Mouse (Mus musculus) brown adipose tissue, adult 24 weeks (tissue): Measurements from ENCODE around the gene Ncoa6. TPM values are rescaled to one million over a fixed set of nuclear protein-coding genes. Genes with fewer than 3 reads are reported as not detected.

ENCODE experiments used
- H3K27ac ChIP-seq: fragments of 200-500 bp; replicated peaks from 2 replicates; pipeline ENCODE4 v1.5.1; 2012; ENCODE audit warnings: low read depth, mild to moderate bottlenecking, low read length
- H3K4me1 ChIP-seq: fragments of 200-500 bp; 2 replicates; pipeline ENCODE4 v1.6.1; 2012; ENCODE audit warnings: low read length, mixed read lengths; ENCODE audit not compliant: control insufficient read depth, insufficient read depth, insufficient read length
- H3K4me3 ChIP-seq: fragments of 200-500 bp; 2 replicates; pipeline ENCODE4 v1.5.1; 2012; ENCODE audit warnings: low read depth, mild to moderate bottlenecking, low read length, moderate library complexity; ENCODE audit not compliant: insufficient read depth
- polyA plus RNA-seq: library from polyadenylated mRNA; stranded (reverse); fragments of >200 nt; gene quantifications from 2 replicates; pipeline ENCODE4 v1.2.4, GENCODE M21; 2012; ENCODE audit not compliant: missing spikeins, insufficient read depth, insufficient read length

Gene Ncoa6
- polyA plus RNA-seq, 1 experiment, result 11.5 TPM

- Histone ChIP-seq H3K4me1 (peaks cover 8% of the 10 kb centered on the region), H3K4me3 (no peak overlapping the region), H3K27ac (peak overlapping the region; percentile 50)
Observed at GRCm38 (mm10) chr2:155367635-155368284, 105.9 kb downstream of the Ncoa6 start.

GRCm38 (mm10) chr2:155357686-155358399 is 115.9 kb downstream of the Ncoa6 start:
- Histone ChIP-seq H3K27ac (no peak overlapping the region), H3K4me1 (no peaks in the 10 kb centered on the region), H3K4me3 (peak overlapping the region; percentile 50)

- peak within 1 kb of the TSS; percentile 85 for H3K4me3 ChIP-seq
- no peaks in the 10 kb centered on the region for H3K4me1 ChIP-seq
- H3K27ac ChIP-seq, result peak within 1 kb of the TSS; percentile 78
Observed at GRCm38 (mm10) chr2:155356971-155357591, 116.6 kb downstream of the Ncoa6 start, which contains the start of gene Pigu. Pigu (minus strand) TSS chr2:155357430.

GRCm38 (mm10) chr2:155354402-155354801 is 119.3 kb downstream of the Ncoa6 start:
- H3K27ac ChIP-seq, result no peak overlapping the region
- no peak overlapping the region for H3K4me3 ChIP-seq
- no peaks in the 10 kb centered on the region for H3K4me1 ChIP-seq

- Histone ChIP-seq H3K4me1 (no peaks in the 10 kb centered on the region), H3K4me3 (no peak overlapping the region), H3K27ac (no peak overlapping the region)
Observed at GRCm38 (mm10) chr2:155346670-155347069, 127.0 kb downstream of the Ncoa6 start.

Other genes with a start within 250 kb of the Ncoa6 start
- gene Dynlrb1, start 237.4 kb downstream of the Ncoa6 start, polyA plus RNA-seq, result 372 and 376 TPM in 2 replicates
- gene Map1lc3a, start 197.6 kb downstream of the Ncoa6 start, polyA plus RNA-seq, result 428 and 471 TPM in 2 replicates
- 19.0 and 20.3 TPM in 2 replicates for gene Pigu, start 116.5 kb downstream of the Ncoa6 start, polyA plus RNA-seq
- 229 and 288 TPM in 2 replicates for gene Trp53inp2, start 92.8 kb downstream of the Ncoa6 start, polyA plus RNA-seq
- gene Acss2, start 44.1 kb upstream of the Ncoa6 start, polyA plus RNA-seq, result 514 and 528 TPM in 2 replicates
- gene Ggt7, start 44.3 kb upstream of the Ncoa6 start, polyA plus RNA-seq, result not detected in 2 replicates
- gene Gss, start 118.9 kb upstream of the Ncoa6 start, polyA plus RNA-seq, result 15.7 and 25.5 TPM in 2 replicates
- 0.16 and 1.2 TPM in 2 replicates for gene Myh7b, start 137.3 kb upstream of the Ncoa6 start, polyA plus RNA-seq
- 52.3 and 69.5 TPM in 2 replicates for gene Trpc4ap, start 218.5 kb upstream of the Ncoa6 start, polyA plus RNA-seq